Mouse (Mus musculus): ENCODE results near the gene Cdc37l1. TPM values are rescaled to one million over a fixed set of nuclear protein-coding genes. Genes with fewer than 3 reads are reported as not detected.

The Cdc37l1 gene
- total and polyA plus RNA-seq, 2 experiments from 2014 or later: 36.2 to 61.8 TPM

- H3K27ac ChIP-seq: no peak overlapping the region
- no peaks in the 10 kb centered on the region for H3K27me3 ChIP-seq (ENCODE audit: insufficient read depth, low read length)
- ATAC-seq (peak; percentile 89), DNase-seq (ENCODE audit: low spot score) (peak; percentile 77)
- peak overlapping the region; percentile 66 for H3K4me2 ChIP-seq (ENCODE audit: low read depth, low read length)
- WGBS: 11% methylated on average over 34 of the region's 35 CpGs
- no peaks in the 10 kb centered on the region for H3K36me3 ChIP-seq (ENCODE audit: insufficient read depth, low read length)
- no peaks in the 10 kb centered on the region for H3K9me3 ChIP-seq (ENCODE audit: low read length)
- peak overlapping the region; percentile 45; the same call in 1 of the 2 replicates for H3K9ac ChIP-seq (replicated peaks; ENCODE audit: low read length)
- peak overlapping the region; percentile 30 for H3K4me3 ChIP-seq (ENCODE audit: low read length)
- no peaks in the 10 kb centered on the region for H3K4me1 ChIP-seq (ENCODE audit: insufficient read depth, low read length)
- TF ChIP-seq CTCF (IDR thresholded peaks at IDR 0.05; ENCODE audit: low read depth): peak; percentile 81
These were observed 15.1 kb upstream of the Cdc37l1 start for GRCm38 (mm10) chr19:28974862-28975611.

GRCm38 (mm10) chr19:28982617-28983016, 7.5 kb upstream of the Cdc37l1 start:
- Histone ChIP-seq H3K4me3 (ENCODE audit: low read length) (no peak overlapping the region), H3K4me1 (ENCODE audit: insufficient read depth, low read length) (no peaks in the 10 kb centered on the region), H3K27ac (no peak overlapping the region), H3K9me3 (ENCODE audit: low read length) (no peaks in the 10 kb centered on the region), H3K9ac (replicated peaks; ENCODE audit: low read length) (no peak overlapping the region), H3K36me3 (ENCODE audit: insufficient read depth, low read length) (no peaks in the 10 kb centered on the region), H3K4me2 (ENCODE audit: low read depth, low read length) (no peak overlapping the region), H3K27me3 (ENCODE audit: insufficient read depth, low read length) (no peaks in the 10 kb centered on the region)
- ATAC-seq (no peak), DNase-seq (ENCODE audit: low spot score) (no peak)
- TF ChIP-seq CTCF (IDR thresholded peaks at IDR 0.05; ENCODE audit: low read depth): no peak
- 86% methylated on average over 7 of the region's 7 CpGs for WGBS

GRCm38 (mm10) chr19:28989515-28989914, 637 bp upstream of the Cdc37l1 start:
- ATAC-seq: no peak
- no peak for TF ChIP-seq CTCF (IDR thresholded peaks at IDR 0.05; ENCODE audit: low read depth)
- peak overlapping the region; percentile 64 for H3K4me2 ChIP-seq (ENCODE audit: low read depth, low read length)
- no peaks in the 10 kb centered on the region for H3K27me3 ChIP-seq (ENCODE audit: insufficient read depth, low read length)
- no peaks in the 10 kb centered on the region for H3K36me3 ChIP-seq (ENCODE audit: insufficient read depth, low read length)
- H3K27ac ChIP-seq: no peak overlapping the region
- peak overlapping the region; percentile 92; the same call in 1 of the 2 replicates for H3K9ac ChIP-seq (replicated peaks; ENCODE audit: low read length)
- no peaks in the 10 kb centered on the region for H3K9me3 ChIP-seq (ENCODE audit: low read length)
- 0 out of 2 replicates have a peak, but pooled peaks cover 3% of the 10 kb centered on the region for H3K4me1 ChIP-seq (ENCODE audit: insufficient read depth, low read length)
- DNase-seq (ENCODE audit: low spot score): no peak
- 75% methylated on average over 8 of the region's 8 CpGs for WGBS
- peak overlapping the region; percentile 94 for H3K4me3 ChIP-seq (ENCODE audit: low read length)

DNA sequence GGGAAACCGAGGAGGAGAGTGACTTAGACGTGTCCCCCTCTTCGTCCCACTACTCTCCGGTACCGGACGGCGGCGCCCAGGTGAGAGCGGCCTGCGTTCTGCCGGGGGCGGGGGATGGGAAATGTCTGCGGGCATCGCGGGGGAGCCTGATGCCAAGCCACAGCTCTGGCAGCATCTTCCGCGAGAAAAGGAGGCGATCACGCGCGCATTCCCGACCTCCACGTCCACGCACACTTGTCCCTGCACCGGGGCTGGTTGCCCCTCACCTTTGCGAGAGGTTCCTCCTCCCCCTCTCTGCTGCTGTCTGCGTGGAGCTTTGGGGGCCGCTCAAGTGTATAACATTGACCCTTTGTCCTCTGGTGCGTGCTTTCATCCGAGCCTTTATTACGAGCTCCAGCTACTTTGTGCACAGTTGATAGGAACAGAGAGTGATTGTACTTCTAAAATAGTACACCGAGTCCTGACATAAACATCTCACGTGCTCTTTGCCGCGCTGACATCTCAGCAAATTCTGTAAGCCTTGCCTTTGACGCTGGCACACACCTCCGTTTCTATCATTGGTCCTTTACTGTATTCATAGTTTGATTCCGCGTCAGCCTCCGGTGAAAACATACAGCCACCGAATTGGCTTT, 554 bp downstream of the Cdc37l1 start:
- peak; percentile 59 for DNase-seq (ENCODE audit: low spot score)
- peak overlapping the region; percentile 91 for H3K27ac ChIP-seq
- peak overlapping the region; percentile 94 for H3K4me3 ChIP-seq (ENCODE audit: low read length)
- H3K27me3 ChIP-seq (ENCODE audit: insufficient read depth, low read length): no peaks in the 10 kb centered on the region
- peak overlapping the region; percentile 92 for H3K9ac ChIP-seq (replicated peaks; ENCODE audit: low read length)
- H3K36me3 ChIP-seq (ENCODE audit: insufficient read depth, low read length): no peaks in the 10 kb centered on the region
- no peaks in the 10 kb centered on the region for H3K9me3 ChIP-seq (ENCODE audit: low read length)
- peak overlapping the region; percentile 64 for H3K4me2 ChIP-seq (ENCODE audit: low read depth, low read length)
- TF ChIP-seq CTCF (IDR thresholded peaks at IDR 0.05; ENCODE audit: low read depth): no peak
- no peak; the same call in 1 of the 2 replicates for ATAC-seq
- WGBS: under 1% methylated on average over 37 of the region's 41 CpGs
- H3K4me1 ChIP-seq (ENCODE audit: insufficient read depth, low read length): 0 out of 2 replicates have a peak, but pooled peaks cover 3% of the 10 kb centered on the region

- peak overlapping the region; percentile 94 for H3K4me3 ChIP-seq (ENCODE audit: low read length)
- DNase-seq (ENCODE audit: low spot score) (no peak), ATAC-seq (no peak)
- no peak for TF ChIP-seq CTCF (IDR thresholded peaks at IDR 0.05; ENCODE audit: low read depth)
- no peaks in the 10 kb centered on the region for H3K36me3 ChIP-seq (ENCODE audit: insufficient read depth, low read length)
- H3K4me1 ChIP-seq (ENCODE audit: insufficient read depth, low read length): 0 out of 2 replicates have a peak, but pooled peaks cover 3% of the 10 kb centered on the region
- no peaks in the 10 kb centered on the region for H3K27me3 ChIP-seq (ENCODE audit: insufficient read depth, low read length)
- H3K27ac ChIP-seq: no peak overlapping the region
- peak overlapping the region; percentile 92; the same call in 1 of the 2 replicates for H3K9ac ChIP-seq (replicated peaks; ENCODE audit: low read length)
- WGBS: 68% methylated on average over 5 of the region's 5 CpGs
- H3K9me3 ChIP-seq (ENCODE audit: low read length): no peaks in the 10 kb centered on the region
- peak overlapping the region; percentile 64 for H3K4me2 ChIP-seq (ENCODE audit: low read depth, low read length)
These were observed 1.2 kb downstream of the Cdc37l1 start for GRCm38 (mm10) chr19:28991391-28991790.

DNA sequence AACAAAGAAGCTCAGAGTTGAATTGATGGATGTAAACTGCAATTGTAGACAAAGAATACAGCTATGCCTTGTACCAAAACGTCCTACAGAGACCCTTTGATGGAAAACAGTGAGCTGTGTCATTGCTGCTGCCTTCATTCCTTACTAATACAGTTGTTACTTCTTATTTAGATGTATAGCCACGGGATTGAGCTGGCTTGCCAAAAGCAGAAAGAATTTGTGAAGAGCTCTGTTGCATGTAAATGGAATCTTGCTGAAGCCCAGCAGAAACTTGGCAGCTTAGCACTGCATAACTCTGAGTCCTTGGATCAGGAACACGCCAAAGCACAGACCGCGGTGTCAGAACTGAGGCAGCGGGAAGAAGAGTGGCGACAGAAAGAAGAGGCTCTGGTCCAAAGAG, 4.7 kb downstream of the Cdc37l1 start:
- Histone ChIP-seq H3K9ac (replicated peaks; ENCODE audit: low read length) (no peak overlapping the region), H3K4me3 (ENCODE audit: low read length) (no peak overlapping the region), H3K27me3 (ENCODE audit: insufficient read depth, low read length) (no peaks in the 10 kb centered on the region), H3K9me3 (ENCODE audit: low read length) (no peaks in the 10 kb centered on the region), H3K4me1 (ENCODE audit: insufficient read depth, low read length) (0 out of 2 replicates have a peak, but pooled peaks cover 3% of the 10 kb centered on the region), H3K27ac (peak overlapping the region; percentile 70), H3K4me2 (ENCODE audit: low read depth, low read length) (no peak overlapping the region), H3K36me3 (ENCODE audit: insufficient read depth, low read length) (0 out of 2 replicates have a peak, but pooled peaks cover 6% of the 10 kb centered on the region)
- ATAC-seq: peak; percentile 85
- peak; percentile 79 for DNase-seq (ENCODE audit: low spot score)
- 34% methylated on average over 7 of the region's 7 CpGs for whole genome bisulfite sequencing
- TF ChIP-seq CTCF (IDR thresholded peaks at IDR 0.05; ENCODE audit: low read depth): no peak

All from hindbrain, postnatal 0 days (tissue).